Mouse (Mus musculus): ENCODE results near the gene Ell3. TPM values are rescaled to one million over a fixed set of nuclear protein-coding genes. Genes with fewer than 3 reads are reported as not detected.
"Not testable (repeated sequence)": the region's sequence is repeated elsewhere in the genome, so short reads cannot be mapped to it uniquely, and the experiment has no call there.

Gene Ell3
- total RNA-seq (2021) = not detected

DNA sequence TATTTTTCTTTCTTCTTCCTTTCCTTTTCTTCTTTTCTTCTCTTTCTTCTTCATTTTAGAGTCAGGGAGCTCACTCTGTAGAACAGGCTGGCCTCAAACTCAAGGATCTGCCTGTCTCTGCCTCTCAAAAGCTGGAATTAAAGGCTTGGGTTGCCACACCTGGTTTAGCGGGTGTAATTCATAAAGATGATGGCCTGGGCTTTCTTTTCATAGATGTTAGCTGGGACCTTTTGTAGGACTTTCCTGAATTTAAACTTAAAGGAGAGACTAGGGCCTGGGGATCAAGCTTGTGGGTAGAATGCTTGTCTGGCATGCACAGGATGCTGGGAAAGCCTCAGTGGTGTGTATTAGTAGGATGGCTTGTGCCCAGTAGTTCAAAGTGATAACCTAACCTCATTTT is at the start of gene Ell3:
TSS of gene Ell3 (minus strand) at position 101 of the 400 bp plus-strand sequence.
- no peak for DNase-seq (ENCODE audit: low spot score in 2 of 2)
- intact Hi-C loops (cut with DNase I) = no loop called here

DNA sequence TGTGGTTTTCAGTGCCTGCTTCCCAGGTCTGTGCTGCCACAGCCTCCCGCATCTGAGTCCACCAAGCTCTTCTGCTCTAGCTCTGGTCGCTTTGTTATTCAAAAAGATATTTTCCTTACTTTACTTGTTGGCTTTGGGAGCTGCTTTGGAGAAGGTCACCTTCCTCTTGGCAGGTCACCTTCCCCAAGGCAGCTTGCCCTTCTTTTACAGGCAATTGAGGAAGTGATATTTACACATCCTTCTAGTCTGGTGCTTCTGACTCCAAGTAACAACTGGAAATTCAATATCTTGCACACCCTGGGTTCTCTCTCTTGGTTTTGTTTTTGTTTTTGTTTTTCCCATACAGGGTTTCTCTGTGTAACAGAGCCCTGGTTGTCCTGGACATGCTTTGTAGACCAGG is 40.3 kb upstream of the Ell3 start:
- DNase-seq (ENCODE audit: low spot score in 2 of 2); intact Hi-C loops (cut with DNase I): not testable (repeated sequence)

DNA sequence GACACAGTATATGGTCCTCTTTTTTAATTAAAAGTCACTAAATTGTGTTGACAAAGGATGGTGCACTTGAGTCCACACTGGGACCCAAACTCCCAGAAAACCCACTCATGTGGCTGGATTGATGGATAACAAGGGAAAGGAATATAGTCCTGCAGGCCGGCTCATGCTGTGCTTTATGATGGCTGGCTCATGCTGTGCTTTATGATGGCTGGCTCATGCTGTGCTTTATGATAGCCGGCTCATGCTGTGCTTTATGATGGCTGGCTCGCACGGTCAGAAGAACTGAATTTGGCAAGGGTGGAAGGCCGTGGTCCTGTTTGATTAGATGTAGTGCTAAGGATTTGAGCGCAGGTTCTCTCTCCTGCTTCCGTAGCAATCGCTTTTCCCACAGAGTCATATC is 39.5 kb upstream of the Ell3 start:
- intact Hi-C loops (cut with DNase I) = no loop called here
- DNase-seq (ENCODE audit: low spot score in 2 of 2) = no peak

DNA sequence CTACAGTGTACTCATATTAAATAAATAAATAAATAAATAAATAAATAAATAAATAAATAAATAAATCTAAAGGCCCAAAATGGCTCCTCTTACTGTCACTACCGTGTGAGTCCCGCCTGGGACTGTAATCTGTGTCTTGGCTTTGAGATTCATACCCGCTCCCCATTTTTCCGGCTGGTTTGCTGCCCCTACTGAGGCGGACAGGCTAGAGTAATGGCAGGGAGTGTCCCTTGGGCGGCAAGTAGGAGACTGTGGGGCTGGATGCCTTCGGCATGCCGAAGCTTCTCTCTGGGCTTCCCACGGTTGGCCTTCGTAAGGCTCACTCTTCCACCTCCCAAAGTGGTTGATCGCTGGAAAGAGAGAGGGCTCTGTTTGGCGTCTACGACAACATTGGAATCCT is 36.8 kb upstream of the Ell3 start:
- intact Hi-C loops (cut with DNase I); DNase-seq (ENCODE audit: low spot score in 2 of 2): not testable (repeated sequence)

DNA sequence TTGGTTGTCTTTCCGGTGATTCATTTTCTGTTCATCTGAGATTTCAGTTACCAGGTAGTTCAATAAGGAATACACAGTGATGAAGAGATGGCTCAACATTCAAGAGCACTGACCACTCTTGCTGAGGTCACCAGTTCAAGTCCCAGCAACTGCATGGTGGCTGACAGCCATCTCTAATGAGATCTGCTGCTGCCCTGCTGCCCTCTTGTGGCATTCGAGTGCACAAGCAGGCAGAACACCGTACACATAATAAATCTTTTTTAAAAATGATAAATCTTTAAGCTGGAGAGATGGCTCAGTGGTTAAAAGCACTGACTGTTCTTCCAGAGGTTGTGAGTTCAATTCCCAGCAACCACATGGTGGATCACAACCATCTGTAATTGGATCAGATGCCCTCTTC is 36.4 kb upstream of the Ell3 start:
- no peak for DNase-seq (ENCODE audit: low spot score in 2 of 2)
- intact Hi-C loops (cut with DNase I) = no loop called here

DNA sequence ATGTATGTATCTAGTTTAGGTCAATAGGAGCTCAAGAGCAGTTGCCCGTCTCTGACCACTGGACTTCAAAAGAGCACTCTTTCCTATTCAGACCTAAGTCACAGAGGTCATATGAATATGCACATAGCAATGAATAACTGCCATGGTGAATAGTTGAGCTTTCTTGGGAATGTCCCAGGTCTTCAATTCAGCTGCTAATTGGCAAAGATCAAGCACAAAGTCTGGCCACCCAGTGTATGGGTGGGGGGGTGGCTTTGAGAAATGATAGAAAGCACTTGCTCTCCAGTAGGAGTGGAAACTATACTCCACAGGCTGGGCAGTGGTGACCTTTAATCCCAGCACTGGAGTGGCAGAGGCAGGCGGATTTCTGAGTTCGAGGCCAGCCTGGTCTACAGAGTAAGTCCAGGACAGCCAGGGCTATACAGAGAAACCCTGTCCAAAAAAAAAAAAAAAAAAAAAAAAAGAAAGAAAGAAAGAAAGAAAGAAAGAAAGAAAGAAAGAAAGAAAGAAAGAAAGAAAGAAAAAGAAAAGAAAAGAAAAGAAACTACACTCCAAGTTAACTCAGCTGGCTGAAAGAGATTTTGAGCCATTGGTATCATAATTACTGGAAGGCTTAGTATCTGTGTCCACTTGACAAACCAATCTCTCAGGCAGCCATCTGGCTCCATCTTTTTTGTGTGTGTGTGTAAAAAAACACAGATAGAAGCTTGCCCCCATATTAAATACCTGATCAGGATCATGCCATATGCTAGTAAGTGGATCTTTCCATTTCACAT is 33.6 kb upstream of the Ell3 start:
- intact Hi-C loops (cut with DNase I) = no loop called here
- DNase-seq (ENCODE audit: low spot score in 2 of 2) = no peak

DNA sequence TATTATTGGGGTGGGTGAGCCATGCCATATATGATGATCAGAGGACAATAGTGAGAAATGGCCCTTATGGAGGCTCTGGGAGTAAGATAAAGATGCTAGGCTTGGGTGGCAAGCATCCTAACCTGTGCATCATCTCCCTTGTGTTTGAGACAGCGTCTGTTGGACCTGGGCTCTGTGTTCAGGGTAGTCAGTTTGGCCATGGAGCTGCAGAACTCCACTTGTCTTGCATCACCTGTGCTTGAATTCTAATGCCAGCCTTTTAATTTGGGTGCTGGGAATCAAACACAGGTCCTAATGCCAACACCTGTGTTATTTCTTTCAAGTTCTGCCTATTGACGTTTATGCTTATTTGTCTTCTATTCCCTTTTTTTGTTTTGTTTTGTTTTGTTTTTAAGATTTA is 31.2 kb upstream of the Ell3 start:
- intact Hi-C loops (cut with DNase I); DNase-seq (ENCODE audit: low spot score in 2 of 2): not testable (repeated sequence)

DNA sequence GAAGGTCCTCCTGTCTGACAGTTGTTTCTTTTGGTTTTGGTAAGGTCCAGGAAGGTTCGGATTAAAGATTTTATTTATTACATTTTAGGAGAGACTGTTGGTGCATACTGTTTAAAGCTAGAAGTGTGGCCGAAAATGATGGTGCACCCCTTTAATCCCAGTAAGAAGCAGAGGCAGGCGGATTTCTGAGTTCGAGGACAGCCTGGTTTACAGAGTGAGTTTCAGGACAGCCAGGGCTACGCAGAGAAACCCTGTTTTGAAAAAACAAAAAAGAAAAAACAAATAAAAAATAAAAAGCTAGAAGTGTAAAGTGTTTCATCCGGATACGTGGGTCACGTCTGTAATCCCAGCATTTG is 30.1 kb upstream of the Ell3 start:
- intact Hi-C loops (cut with DNase I) = loop anchor here (1.0 to 5.0 kb wide), 2 partner anchors 25 to 33 kb away; partner anchors contain the start of genes Mfap1a, Serf2 and Wdr76

DNA sequence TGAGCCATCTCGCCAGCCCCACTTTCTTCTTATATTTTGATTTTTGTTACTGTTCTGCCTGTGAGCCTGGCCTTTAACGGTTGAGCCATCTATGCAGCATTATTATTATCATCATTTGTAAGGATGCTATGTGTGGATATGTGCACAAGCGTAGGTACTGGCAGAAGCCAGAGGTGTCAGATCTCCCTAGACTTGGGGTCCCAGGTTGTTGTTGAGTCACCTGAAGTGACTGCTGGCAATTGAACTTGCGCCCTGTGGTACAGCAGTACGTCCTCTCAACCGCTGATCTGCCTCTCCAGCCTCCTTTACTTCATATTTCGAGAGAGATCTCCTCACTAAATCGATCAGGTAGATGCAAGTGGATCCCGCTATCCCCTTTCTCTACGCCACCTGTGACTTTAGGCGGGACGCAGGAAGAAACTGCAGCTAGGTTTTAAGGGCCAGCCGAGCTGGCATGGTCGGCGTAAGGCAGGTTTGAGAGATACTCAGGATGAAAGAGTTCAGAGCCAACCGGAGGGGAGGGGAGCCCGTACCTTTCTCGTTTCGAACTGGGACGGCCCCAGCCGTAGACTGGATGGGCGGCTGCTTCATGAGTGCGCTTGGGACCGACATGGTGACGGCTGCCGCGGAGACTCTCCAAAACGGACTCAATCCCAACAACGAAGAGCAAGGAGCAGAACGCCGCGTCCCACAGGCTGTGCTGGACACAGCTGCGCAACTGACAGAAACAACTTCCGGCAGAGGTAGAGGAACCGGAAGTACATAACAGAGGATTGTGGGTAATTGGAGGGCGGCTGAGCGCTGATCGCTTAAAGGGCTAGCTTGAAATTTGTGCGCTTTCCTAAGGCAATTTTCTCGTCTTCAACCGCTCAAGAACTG is 29.5 kb upstream of the Ell3 start, which contains the start of gene Mfap1b:
TSS of gene Mfap1b (minus strand) at position 767 of the 879 bp plus-strand sequence.
- intact Hi-C loops (cut with DNase I) = loop anchor here (1.0 to 5.0 kb wide), 2 partner anchors 24 to 34 kb away; partner anchors contain the start of genes Mfap1a, Serf2 and Wdr76
- peak; percentile 85 to 93 for DNase-seq (ENCODE audit: low spot score in 2 of 2)

More for the DNA sequence above, 30.1 kb upstream of the Ell3 start:
- DNase-seq (ENCODE audit: low spot score in 2 of 2) = no peak

DNA sequence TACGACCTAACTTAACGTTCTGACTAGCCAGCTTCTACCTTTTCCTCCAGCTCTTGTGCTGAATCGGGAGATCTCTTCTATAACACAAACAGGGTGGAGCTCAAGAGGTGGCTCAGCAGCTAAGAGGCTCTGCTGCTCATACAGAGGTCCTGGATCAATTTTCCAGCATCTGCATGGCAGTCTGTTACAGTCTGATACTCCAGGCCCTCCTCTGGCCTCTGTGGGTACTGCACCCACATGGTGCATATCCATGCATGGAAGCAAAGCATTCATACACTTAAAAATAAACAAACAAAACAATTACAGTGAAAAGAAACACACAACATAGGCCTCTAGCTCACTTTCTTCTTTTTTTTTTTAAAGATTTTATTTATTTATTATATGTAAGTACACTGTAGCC is 28.7 kb upstream of the Ell3 start:
- DNase-seq (ENCODE audit: low spot score in 2 of 2) = not testable (repeated sequence)
- intact Hi-C loops (cut with DNase I) = loop anchor here (5.0 kb wide), 1 partner anchor 35 kb away; the partner anchor contains the start of genes Mfap1a and Wdr76

DNA sequence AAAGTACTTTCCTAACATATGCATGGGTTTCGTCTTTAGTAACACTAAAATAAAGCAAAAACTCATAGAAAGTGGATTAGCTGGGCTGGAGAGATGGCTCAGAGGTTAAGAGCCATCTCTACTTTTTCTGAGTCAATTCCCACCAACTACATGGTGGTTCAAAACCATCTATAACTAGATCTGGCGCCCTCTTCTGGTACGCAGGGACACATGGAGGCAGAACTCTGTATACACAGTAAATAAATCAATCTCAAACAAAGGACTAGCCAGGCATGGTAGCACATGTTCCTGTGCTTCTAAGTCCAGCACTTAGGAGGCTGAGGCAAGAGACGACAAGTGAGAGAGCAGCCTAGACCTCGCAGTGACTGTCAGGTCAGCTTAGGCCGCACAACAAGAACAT is 24.9 kb upstream of the Ell3 start:
- DNase-seq (ENCODE audit: low spot score in 2 of 2); intact Hi-C loops (cut with DNase I): not testable (repeated sequence)

DNA sequence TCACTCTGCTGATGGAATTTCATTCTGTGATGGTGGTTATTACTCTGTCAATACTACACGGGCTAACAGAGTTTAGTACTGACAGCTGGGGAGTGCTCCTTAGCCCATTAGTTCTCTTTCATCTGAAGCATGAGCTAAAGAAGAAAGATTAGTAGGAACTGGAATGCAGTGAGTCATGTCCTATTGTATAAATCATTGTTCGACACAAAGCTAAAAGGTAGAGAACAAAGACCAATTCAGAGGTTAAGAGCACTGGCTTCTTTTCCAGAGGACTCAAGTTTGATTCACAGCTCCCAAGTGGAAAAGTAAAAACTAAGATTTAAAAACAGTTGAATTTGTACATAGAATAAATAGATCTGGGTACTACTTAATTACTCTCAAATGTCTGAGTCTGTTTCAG is 16.0 kb upstream of the Ell3 start:
- intact Hi-C loops (cut with DNase I) = no loop called here
- no peak for DNase-seq (ENCODE audit: low spot score in 2 of 2)

DNA sequence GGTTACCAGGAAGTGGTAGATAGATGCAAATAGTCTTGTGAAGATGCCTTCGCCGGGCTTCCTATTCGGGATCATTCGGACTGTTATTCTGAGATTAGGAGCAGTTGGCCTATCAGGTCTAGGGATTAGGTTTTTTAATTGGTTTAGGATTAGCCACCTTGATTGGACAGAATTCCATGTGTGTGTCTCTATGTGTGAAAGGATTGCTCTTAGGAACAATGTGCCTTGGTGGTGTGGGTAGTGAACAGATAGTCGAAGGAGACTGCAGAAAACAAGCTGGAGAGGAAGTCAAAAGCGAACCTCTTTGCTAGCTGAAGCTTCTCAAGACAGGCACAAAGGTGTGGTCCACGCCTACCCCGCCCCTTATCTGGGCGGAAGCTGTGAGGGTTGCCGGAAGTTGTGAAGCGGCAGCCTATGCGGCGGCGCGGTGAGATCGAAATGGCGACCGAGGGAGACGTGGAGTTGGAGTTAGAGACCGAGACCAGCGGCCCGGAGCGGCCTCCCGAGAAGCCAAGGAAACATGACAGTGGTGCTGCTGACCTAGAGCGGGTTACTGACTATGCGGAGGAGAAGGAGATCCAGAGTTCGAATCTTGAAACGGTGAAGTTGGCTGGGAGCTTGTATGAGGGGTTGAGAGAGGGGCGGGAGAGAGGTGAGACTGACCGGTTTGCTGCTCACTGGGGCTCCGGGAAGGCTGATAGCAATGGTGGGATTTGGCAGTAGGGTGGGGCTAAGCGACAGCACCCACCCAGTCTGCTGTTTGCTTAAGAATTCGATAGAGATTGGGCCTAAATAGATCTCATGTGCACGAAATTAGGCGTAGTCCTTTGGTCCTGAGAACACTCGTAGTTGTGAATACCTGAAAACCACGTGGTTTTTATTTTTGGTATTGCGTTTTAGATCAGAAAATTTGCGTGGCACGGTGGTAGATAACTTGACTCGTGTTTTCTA is 12.9 kb upstream of the Ell3 start, which contains the start of gene Serinc4:
TSS of gene Serinc4 (minus strand) at position 90 of the 951 bp plus-strand sequence.
- intact Hi-C loops (cut with DNase I) = no loop called here
- DNase-seq (ENCODE audit: low spot score in 2 of 2) = peak; percentile 84 to 91

DNA sequence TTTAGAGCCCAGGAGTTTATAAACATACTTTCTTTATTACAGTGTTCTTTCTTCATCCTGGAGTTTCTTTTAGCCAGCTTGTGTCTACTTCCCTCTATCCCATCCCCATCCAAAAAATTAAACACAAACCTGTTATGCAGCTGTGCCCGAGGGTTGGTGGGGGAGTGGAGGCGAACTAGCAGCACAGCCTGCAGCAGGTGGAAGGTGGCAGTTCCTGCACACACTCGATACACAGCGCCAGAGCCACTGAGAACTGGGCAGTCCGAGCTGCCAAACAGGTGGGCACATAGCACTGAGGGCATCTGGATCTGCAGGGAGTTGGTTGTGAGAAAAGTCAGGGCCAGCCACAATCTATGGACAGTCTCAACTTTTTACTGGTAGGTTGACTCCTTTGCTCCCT is 11.5 kb upstream of the Ell3 start:
- no peak for DNase-seq (ENCODE audit: low spot score in 2 of 2)
- intact Hi-C loops (cut with DNase I) = no loop called here

DNA sequence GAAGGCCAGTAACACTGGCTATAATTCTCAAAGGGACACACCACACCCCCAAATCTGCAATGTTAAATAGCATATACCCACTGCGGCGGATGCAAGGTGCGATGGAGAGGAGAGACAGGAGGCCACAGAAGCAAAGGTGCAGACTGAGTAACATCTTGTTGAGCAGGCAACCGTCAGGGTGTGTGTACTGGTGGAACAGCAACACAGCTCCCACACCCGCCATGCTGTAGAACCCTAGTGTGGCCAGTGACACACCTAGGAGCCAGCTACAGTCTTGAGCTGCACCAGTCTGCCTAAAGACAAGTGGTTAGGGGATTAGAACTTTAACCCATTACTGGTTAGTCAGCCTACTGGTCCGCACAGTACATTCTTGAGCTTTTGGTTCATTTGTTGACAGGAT is 9.8 kb upstream of the Ell3 start:
- no peak for DNase-seq (ENCODE audit: low spot score in 2 of 2)

DNA sequence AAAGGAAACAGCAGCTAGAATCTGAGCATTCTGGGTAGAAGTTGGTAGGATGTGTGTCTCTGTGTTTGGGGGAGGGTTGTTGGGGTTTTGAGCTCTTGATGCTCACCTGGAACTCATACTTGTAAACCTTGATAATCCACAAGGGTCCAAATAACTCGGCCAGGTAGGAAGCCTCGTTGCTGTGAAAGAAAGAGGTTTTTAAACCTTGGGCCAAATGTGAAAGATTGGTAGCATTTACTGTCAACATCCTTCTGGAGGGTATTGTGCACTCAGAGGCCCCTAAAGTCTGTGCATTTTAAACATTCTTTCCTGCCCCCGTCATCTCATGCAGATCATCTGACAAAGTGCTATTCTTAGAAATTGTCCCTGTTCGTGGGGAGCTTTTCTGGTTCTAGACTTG is 8.9 kb upstream of the Ell3 start, which contains the start of gene Hypk:
TSS of gene Hypk (plus strand) at position 301 of the 400 bp plus-strand sequence.
- peak in 1 of 2 experiments; percentile 39 for DNase-seq (ENCODE audit: low spot score in 2 of 2)
- intact Hi-C loops (cut with DNase I) = no loop called here

More for the DNA sequence above, 9.8 kb upstream of the Ell3 start:
- intact Hi-C loops (cut with DNase I) = no loop called here

DNA sequence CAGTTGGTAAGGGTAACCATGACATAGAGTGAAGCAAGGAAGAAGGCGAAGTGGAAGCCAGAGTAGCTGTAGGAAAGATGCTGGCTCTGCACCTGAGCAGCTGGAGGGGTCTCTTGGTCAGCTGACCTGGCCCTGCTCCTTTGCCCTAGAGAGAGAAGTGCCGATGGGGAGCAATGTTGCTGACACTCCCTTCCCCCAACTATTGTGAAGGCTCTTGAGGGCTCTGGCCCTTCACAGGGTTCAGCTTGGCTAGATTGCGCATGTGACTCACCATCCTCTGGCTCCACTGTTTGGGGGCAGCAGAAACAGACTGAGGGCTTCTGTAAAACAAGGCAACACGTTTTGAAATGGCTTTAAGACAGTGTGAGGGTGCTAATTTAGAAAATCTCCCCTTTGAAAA is 8.3 kb upstream of the Ell3 start:
- no peak for DNase-seq (ENCODE audit: low spot score in 2 of 2)
- intact Hi-C loops (cut with DNase I) = no loop called here

DNA sequence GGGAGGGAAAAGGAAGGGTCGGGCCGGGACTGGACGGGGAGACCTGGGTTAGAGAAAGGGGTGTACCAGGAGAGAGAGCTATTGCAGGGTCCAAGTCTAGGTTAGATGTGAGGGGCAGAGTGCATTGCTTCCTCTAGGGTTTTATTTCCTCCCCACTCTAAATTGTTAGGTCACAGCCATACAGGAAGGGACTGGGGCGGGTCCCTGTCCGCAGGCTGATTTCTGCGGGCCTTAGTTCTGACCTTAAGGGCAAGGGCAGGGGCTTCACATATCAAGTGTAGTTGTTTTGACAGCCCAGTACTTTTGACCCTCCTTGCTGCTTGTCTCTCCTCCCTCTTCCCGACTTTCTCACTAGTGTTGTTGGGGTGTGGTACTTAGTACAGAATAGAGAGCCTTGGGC is 6.0 kb upstream of the Ell3 start:
- no peak for DNase-seq (ENCODE audit: low spot score in 2 of 2)
- intact Hi-C loops (cut with DNase I) = no loop called here

DNA sequence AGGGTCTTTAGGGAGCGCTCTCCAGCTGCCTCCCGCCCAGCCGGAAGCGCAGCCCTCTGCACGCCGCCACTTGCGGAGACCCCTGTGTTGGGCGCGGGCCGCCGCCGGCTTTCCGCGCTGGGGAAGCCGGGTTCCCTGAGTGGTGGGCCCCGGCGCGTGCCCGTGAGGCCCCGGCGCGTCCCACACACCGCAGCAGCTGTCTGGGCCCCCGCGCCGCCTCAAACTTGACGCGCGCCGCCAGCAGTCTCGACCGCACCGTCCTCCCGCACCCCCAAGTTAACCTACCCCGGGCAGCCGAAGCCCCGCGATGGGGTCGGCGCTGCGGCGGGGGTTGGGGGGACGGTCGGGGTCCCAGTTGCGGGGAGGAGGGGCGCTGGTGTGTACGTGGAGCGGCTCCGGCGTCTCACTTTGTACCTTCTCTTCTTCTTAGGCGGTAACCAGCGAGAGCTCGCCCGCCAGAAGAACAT is 5.5 kb upstream of the Ell3 start:
- peak in 1 of 2 experiments; percentile 64 for DNase-seq (ENCODE audit: low spot score in 2 of 2)
- intact Hi-C loops (cut with DNase I) = loop anchor here (1.0 kb wide), 1 partner anchor 25 kb away; the partner anchor contains the start of gene Mfap1b

Data from left cerebral cortex, postnatal 25 days (tissue).